Mouse (Mus musculus) myocyte (in vitro differentiated cells): ENCODE measurements around the gene Myo1d.

ENCODE experiments used
- POLR2A ChIP-seq: IDR thresholded peaks from one replicate; pipeline ENCODE4 v1.6.1; 2011; ENCODE audit warnings: low read depth, mild to moderate bottlenecking, control low read depth, moderate library complexity; ENCODE audit not compliant: insufficient read length
- TCF12 ChIP-seq: IDR thresholded peaks from one replicate; pipeline ENCODE4 v1.6.1; 2011; ENCODE audit warnings: mild to moderate bottlenecking, control low read depth; ENCODE audit not compliant: poor library complexity, insufficient read depth, severe bottlenecking
- USF1 ChIP-seq: IDR thresholded peaks from one replicate; pipeline ENCODE4 v1.6.1; 2011; ENCODE audit warnings: low read depth, mild to moderate bottlenecking, control low read depth, moderate library complexity

DNA sequence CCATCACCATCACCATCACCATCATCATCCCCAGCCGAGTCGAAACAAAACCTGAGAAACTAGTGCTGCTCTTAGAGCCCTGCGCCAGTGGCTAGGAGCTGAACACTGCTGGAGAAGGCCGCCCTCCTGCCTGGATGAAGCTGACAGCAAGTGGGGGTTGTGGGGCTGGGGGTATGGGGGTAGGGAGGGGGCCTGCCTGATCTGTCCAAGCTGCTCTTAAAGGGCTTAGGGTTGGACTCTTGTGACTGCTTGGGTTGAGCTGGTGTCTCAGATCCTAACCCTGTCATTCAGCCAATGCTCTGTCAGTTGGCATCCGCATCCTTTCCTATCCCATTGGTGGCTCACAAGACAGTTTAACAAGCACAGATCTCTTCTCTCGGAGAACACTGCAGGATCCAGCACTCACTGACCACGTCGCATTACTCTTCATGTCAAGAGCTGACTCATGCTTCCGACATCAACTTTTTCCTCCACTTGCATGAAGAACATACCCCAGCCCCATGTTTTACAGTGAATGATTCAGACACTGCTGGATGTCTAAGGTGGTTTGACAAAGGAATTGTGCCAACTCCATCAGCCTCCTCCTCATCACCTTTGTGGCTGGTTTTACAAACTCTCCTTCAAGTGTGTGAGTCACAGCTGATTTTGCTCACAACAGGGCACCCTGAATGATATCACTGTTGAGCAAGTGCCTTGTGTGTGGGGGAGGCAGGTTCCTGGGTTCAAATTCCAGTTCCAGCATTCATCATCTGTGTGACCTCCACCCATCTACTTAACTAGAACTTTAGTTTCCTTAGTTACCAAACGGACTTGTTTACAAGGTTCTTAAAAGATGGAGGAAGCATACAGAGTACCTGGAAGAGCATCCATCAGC lies 150.6 kb downstream of the Myo1d start:
- no peak for TF ChIP-seq POLR2A
- TF ChIP-seq TCF12 = no peak
- no peak for TF ChIP-seq USF1
